Mouse (Mus musculus): ENCODE results near the gene Atp8b5. TPM values are rescaled to one million over a fixed set of nuclear protein-coding genes. Genes with fewer than 3 reads are reported as not detected.
A peak's percentile ranks its signal among the peaks of the same experiment; 100 is the strongest.

Gene Atp8b5
- polyA plus RNA-seq, 1 experiment from 2014 or later: 0.79 TPM

GRCm38 (mm10) chr4:43257040-43257439 is 9.9 kb upstream of the Atp8b5 start:
- 97% methylated on average over 2 of the region's 2 CpGs for WGBS
- no peak overlapping the region for H3K4me3 ChIP-seq
- no peak overlapping the region for H3K9ac ChIP-seq
- H3K36me3 ChIP-seq (ENCODE audit: poor library complexity, severe bottlenecking): peaks cover 66% of the 10 kb centered on the region
- H3K27me3 ChIP-seq: no peaks in the 10 kb centered on the region
- H3K9me3 ChIP-seq (replicated peaks): no peaks in the 10 kb centered on the region
- ATAC-seq: no peak
- no peak overlapping the region for H3K27ac ChIP-seq
- no peak overlapping the region for H3K4me2 ChIP-seq
- no peaks in the 10 kb centered on the region for H3K4me1 ChIP-seq

- ATAC-seq: no peak
Observed at GRCm38 (mm10) chr4:43258556-43258955, 8.4 kb upstream of the Atp8b5 start.

GRCm38 (mm10) chr4:43259435-43259834 is 7.5 kb upstream of the Atp8b5 start:
- peaks cover 65% of the 10 kb centered on the region for H3K36me3 ChIP-seq (ENCODE audit: poor library complexity, severe bottlenecking)
- H3K27ac ChIP-seq: no peak overlapping the region

More at GRCm38 (mm10) chr4:43258556-43258955, 8.4 kb upstream of the Atp8b5 start:
- Histone ChIP-seq H3K4me1 (no peaks in the 10 kb centered on the region), H3K4me3 (no peak overlapping the region), H3K9me3 (replicated peaks) (no peaks in the 10 kb centered on the region), H3K4me2 (no peak overlapping the region), H3K9ac (no peak overlapping the region), H3K27me3 (no peaks in the 10 kb centered on the region), H3K36me3 (ENCODE audit: poor library complexity, severe bottlenecking) (peaks cover 61% of the 10 kb centered on the region), H3K27ac (no peak overlapping the region)
- 91% methylated on average over 4 of the region's 4 CpGs for WGBS

GRCm38 (mm10) chr4:43260096-43260495 is 6.9 kb upstream of the Atp8b5 start:
- Histone ChIP-seq H3K9ac (no peak overlapping the region), H3K27me3 (no peaks in the 10 kb centered on the region), H3K36me3 (ENCODE audit: poor library complexity, severe bottlenecking) (peaks cover 69% of the 10 kb centered on the region), H3K4me1 (no peaks in the 10 kb centered on the region), H3K27ac (no peak overlapping the region), H3K4me3 (no peak overlapping the region), H3K4me2 (no peak overlapping the region), H3K9me3 (replicated peaks) (no peaks in the 10 kb centered on the region)
- 82% methylated on average over 5 of the region's 5 CpGs for WGBS
- ATAC-seq: no peak

More at GRCm38 (mm10) chr4:43259435-43259834, 7.5 kb upstream of the Atp8b5 start:
- WGBS: 76% methylated on average over 3 of the region's 3 CpGs
- no peak overlapping the region for H3K9ac ChIP-seq
- H3K4me3 ChIP-seq: no peak overlapping the region
- H3K9me3 ChIP-seq (replicated peaks): no peaks in the 10 kb centered on the region
- no peaks in the 10 kb centered on the region for H3K27me3 ChIP-seq
- H3K4me1 ChIP-seq: no peaks in the 10 kb centered on the region
- H3K4me2 ChIP-seq: no peak overlapping the region
- ATAC-seq: no peak

GRCm38 (mm10) chr4:43262821-43263220 is 4.1 kb upstream of the Atp8b5 start:
- H3K36me3 ChIP-seq (ENCODE audit: poor library complexity, severe bottlenecking): peaks cover 45% of the 10 kb centered on the region
- ATAC-seq: no peak
- H3K4me3 ChIP-seq: no peak overlapping the region
- no peaks in the 10 kb centered on the region for H3K9me3 ChIP-seq (replicated peaks)
- WGBS: 91% methylated on average over 6 of the region's 6 CpGs
- no peaks in the 10 kb centered on the region for H3K27me3 ChIP-seq
- H3K27ac ChIP-seq: no peak overlapping the region
- no peak overlapping the region for H3K9ac ChIP-seq
- peaks cover 8% of the 10 kb centered on the region for H3K4me1 ChIP-seq
- H3K4me2 ChIP-seq: no peak overlapping the region

- ATAC-seq: no peak
- Histone ChIP-seq H3K4me3 (no peak overlapping the region), H3K9me3 (replicated peaks) (no peaks in the 10 kb centered on the region), H3K36me3 (ENCODE audit: poor library complexity, severe bottlenecking) (peaks cover 25% of the 10 kb centered on the region), H3K27me3 (no peaks in the 10 kb centered on the region), H3K4me2 (peak overlapping the region; percentile 62; the same call in 1 of the 2 replicates), H3K27ac (no peak overlapping the region), H3K4me1 (peaks cover 8% of the 10 kb centered on the region), H3K9ac (no peak overlapping the region)
- 62% methylated on average over 2 of the region's 2 CpGs for WGBS
Observed at GRCm38 (mm10) chr4:43266146-43266545, 813 bp upstream of the Atp8b5 start.

GRCm38 (mm10) chr4:43267323-43267658 is 332 bp downstream of the Atp8b5 start:
- 7% methylated on average over 2 of the region's 2 CpGs for WGBS
- ATAC-seq: no peak
- H3K9ac ChIP-seq: no peak overlapping the region

GRCm38 (mm10) chr4:43285476-43285875 is 18.5 kb downstream of the Atp8b5 start:
- Histone ChIP-seq H3K4me2 (no peak overlapping the region), H3K9me3 (replicated peaks) (no peaks in the 10 kb centered on the region), H3K4me1 (no peaks in the 10 kb centered on the region), H3K36me3 (ENCODE audit: poor library complexity, severe bottlenecking) (no peaks in the 10 kb centered on the region), H3K4me3 (no peak overlapping the region), H3K9ac (no peak overlapping the region), H3K27me3 (no peaks in the 10 kb centered on the region), H3K27ac (no peak overlapping the region)
- WGBS: 89% methylated on average over 5 of the region's 5 CpGs
- ATAC-seq: no peak

More at GRCm38 (mm10) chr4:43267323-43267658, 332 bp downstream of the Atp8b5 start:
- Histone ChIP-seq H3K4me2 (peak overlapping the region; percentile 62), H3K4me3 (peak overlapping the region; percentile 38), H3K27me3 (no peaks in the 10 kb centered on the region), H3K36me3 (ENCODE audit: poor library complexity, severe bottlenecking) (peaks cover 21% of the 10 kb centered on the region), H3K4me1 (peaks cover 8% of the 10 kb centered on the region), H3K9me3 (replicated peaks) (no peaks in the 10 kb centered on the region), H3K27ac (no peak overlapping the region)

GRCm38 (mm10) chr4:43287305-43287704 is 20.3 kb downstream of the Atp8b5 start:
- Histone ChIP-seq H3K27ac (no peak overlapping the region), H3K4me3 (no peak overlapping the region), H3K9me3 (replicated peaks) (no peaks in the 10 kb centered on the region), H3K36me3 (ENCODE audit: poor library complexity, severe bottlenecking) (no peaks in the 10 kb centered on the region), H3K4me2 (no peak overlapping the region), H3K4me1 (no peaks in the 10 kb centered on the region), H3K27me3 (no peaks in the 10 kb centered on the region), H3K9ac (no peak overlapping the region)
- 52% methylated on average over 3 of the region's 3 CpGs for WGBS
- no peak for ATAC-seq

- H3K27me3 ChIP-seq: no peaks in the 10 kb centered on the region
- H3K27ac ChIP-seq: no peak overlapping the region
- no peaks in the 10 kb centered on the region for H3K4me1 ChIP-seq
- H3K4me3 ChIP-seq: no peak overlapping the region
- H3K4me2 ChIP-seq: no peak overlapping the region
- H3K36me3 ChIP-seq (ENCODE audit: poor library complexity, severe bottlenecking): no peaks in the 10 kb centered on the region
- H3K9me3 ChIP-seq (replicated peaks): no peaks in the 10 kb centered on the region
- no peak overlapping the region for H3K9ac ChIP-seq
- ATAC-seq: no peak
- WGBS: 46% methylated on average over 6 of the region's 6 CpGs
Observed at GRCm38 (mm10) chr4:43294001-43294400, 27.0 kb downstream of the Atp8b5 start.

- H3K27me3 ChIP-seq: no peaks in the 10 kb centered on the region
- no peak overlapping the region for H3K9ac ChIP-seq
- no peak overlapping the region for H3K4me3 ChIP-seq
- no peaks in the 10 kb centered on the region for H3K36me3 ChIP-seq (ENCODE audit: poor library complexity, severe bottlenecking)
- 0 out of 2 replicates have a peak, but pooled peaks cover 3% of the 10 kb centered on the region for H3K4me1 ChIP-seq
- no peak overlapping the region for H3K4me2 ChIP-seq
- 48% methylated on average over 11 of the region's 11 CpGs for WGBS
- ATAC-seq: no peak
- H3K27ac ChIP-seq: no peak overlapping the region
- H3K9me3 ChIP-seq (replicated peaks): no peaks in the 10 kb centered on the region
Observed at GRCm38 (mm10) chr4:43309696-43310338, 42.9 kb downstream of the Atp8b5 start.

- 84% methylated on average over 4 of the region's 4 CpGs for WGBS
- no peaks in the 10 kb centered on the region for H3K9me3 ChIP-seq (replicated peaks)
- H3K27ac ChIP-seq: no peak overlapping the region
- ATAC-seq: no peak
- H3K4me1 ChIP-seq: no peaks in the 10 kb centered on the region
- no peaks in the 10 kb centered on the region for H3K27me3 ChIP-seq
- H3K4me3 ChIP-seq: no peak overlapping the region
- H3K4me2 ChIP-seq: no peak overlapping the region
- H3K36me3 ChIP-seq (ENCODE audit: poor library complexity, severe bottlenecking): no peaks in the 10 kb centered on the region
- no peak overlapping the region for H3K9ac ChIP-seq
Observed at GRCm38 (mm10) chr4:43321536-43321935, 54.6 kb downstream of the Atp8b5 start.

GRCm38 (mm10) chr4:43322336-43322735 is 55.4 kb downstream of the Atp8b5 start:
- no peak overlapping the region for H3K9ac ChIP-seq
- no peaks in the 10 kb centered on the region for H3K4me1 ChIP-seq
- H3K27ac ChIP-seq: no peak overlapping the region
- H3K36me3 ChIP-seq (ENCODE audit: poor library complexity, severe bottlenecking): no peaks in the 10 kb centered on the region
- no peak overlapping the region for H3K4me2 ChIP-seq
- H3K9me3 ChIP-seq (replicated peaks): no peaks in the 10 kb centered on the region
- no peak for ATAC-seq
- H3K27me3 ChIP-seq: no peaks in the 10 kb centered on the region
- 92% methylated on average over 14 of the region's 14 CpGs for WGBS
- H3K4me3 ChIP-seq: no peak overlapping the region
